Mouse (Mus musculus) cerebellum, postnatal 4 days (tissue): Measurements from ENCODE around the gene Mapk14.

Experiments
- DNase-seq, 2 experiments: peaks; one replicate each; pipeline ENCODE4 v3.0.0; 2022; ENCODE audit warnings: low spot score in 2 of 2, mixed read lengths in 1 of 2

The Mapk14 gene

DNA sequence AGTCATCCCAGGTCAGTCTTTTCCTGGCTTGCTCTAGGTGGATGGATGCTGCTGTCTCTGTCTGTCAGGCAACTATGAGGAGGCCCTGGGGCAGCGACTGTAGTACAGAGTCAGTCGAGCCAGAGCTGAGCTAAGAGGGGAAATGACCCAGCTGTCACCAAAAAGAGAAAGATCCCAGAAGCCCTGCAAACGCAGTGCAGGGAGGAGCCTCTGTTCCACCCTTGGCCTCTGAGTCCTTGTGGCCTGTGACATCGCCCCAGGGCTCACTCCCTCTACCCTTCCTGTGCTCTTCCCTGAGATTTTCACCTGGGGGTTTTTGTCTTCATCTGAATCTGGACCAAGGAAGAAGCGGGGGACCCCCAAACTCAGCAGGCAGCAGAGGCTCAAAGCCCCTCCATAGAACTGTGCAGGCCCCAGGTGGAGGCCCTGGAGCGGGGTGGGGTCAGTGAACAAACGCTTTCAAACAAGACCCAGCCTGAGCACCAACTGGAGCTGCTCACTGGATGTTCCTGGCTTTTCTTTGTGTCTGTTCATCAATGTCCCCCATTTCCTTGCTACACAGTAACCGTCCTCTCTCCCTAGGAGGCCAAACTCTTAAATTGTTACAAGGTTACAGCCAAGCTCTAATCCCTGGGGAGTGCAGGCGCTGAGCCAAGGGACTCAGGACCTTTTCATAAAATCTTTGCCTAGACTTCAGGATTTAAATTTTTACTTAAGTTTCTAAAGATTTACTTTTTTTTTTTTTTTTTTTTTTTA is 90.3 kb downstream of the Mapk14 start:
- DNase-seq: no peak

- DNase-seq: no peak
Measured at GRCm38 (mm10) chr17:28785036-28785435, 93.9 kb downstream of the Mapk14 start.

GRCm38 (mm10) chr17:28787507-28787906 is 96.4 kb downstream of the Mapk14 start:
- no peak for DNase-seq

GRCm38 (mm10) chr17:28797031-28797430 is 105.9 kb downstream of the Mapk14 start:
- DNase-seq: no peak
